Mouse (Mus musculus) Patski (cell line): Measurements from ENCODE around the gene Evpl. TPM values are rescaled to one million over a fixed set of nuclear protein-coding genes. Genes with fewer than 3 reads are reported as not detected.
"Not testable (repeated sequence)": the region's sequence is repeated elsewhere in the genome, so short reads cannot be mapped to it uniquely, and the experiment has no call there.

Source experiments
- ATAC-seq: fragments of 100-300 bp; one replicate; pipeline ENCODE4 v1.8.0; 2021
- CTCF ChIA-PET: fragments of 350-600 bp; sonication (Branson Sonifier 250); formaldehyde crosslinking; loops from one replicate; lab custom pipeline; 2022; ENCODE audit warnings: inconsistent platforms; lab: Charles Lee
- POLR2A ChIA-PET: fragments of 350-600 bp; sonication (Branson Sonifier 250); formaldehyde crosslinking; loops from one replicate; lab custom pipeline; 2022; ENCODE audit warnings: antibody characterized with exemption, inconsistent platforms; lab: Charles Lee
- DNase-seq: peaks from one replicate; pipeline ENCODE4 v3.0.0-alpha.2; 2011; ENCODE audit warnings: low read depth, low spot score
- H3K27me3 ChIP-seq: fragments of 371-371 bp; one replicate; pipeline ENCODE4 v1.5.1; 2021
- CTCF ChIP-seq: fragments of 100-300 bp; IDR thresholded peaks from one replicate; pipeline ENCODE4 v1.5.1; 2021
- in situ Hi-C: fragments of 300-500 bp; cut with MboI; formaldehyde crosslinking; loops from 3 replicates; pipeline ENCODE4 v1.11.1; 2018; ENCODE audit warnings: low pct_unique_long_range_greater_than_20kb, mixed read lengths
- polyA plus RNA-seq: library from polyadenylated mRNA; unstranded; gene quantifications from one replicate; pipeline ENCODE4 v1.2.3, GENCODE M21; 2021

The Evpl gene
- polyA plus RNA-seq = 0.05 TPM

DNA sequence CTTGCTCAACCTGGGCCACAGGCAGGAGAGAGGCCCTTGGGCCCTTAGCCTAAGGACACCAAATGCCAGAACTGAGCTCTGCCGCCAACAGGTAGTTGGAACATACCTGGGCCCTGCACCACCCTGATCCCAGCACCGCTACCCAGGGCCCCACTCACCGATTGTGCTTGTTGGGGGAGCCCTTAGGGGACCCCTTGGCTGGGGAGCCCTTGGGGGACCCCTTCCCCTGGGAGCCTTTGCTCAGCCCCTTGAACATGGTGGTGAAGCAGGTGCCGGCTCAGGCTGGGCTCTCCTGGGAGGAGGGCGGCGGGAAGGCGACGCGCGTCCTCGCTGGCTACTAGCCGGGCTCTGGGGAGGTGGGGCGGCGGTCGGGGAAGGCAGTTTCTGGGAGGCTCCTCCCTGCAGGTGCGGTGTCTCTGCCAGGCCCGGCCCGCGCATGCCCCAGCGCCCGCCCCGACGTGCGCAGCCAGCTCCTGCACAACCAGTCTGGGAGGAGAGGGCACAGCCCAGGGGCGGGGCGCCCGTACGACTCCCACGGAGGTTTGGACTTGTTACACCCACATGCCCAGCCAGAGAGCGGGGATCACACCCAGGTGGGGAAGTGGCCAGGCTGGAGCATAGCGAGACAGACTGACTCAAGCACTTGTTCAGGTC, at the start of gene Evpl:
TSS of gene Evpl (minus strand) at position 336 of the 654 bp plus-strand sequence.
- TF ChIP-seq CTCF = no peak
- DNase-seq (no peak), ATAC-seq (no peak)
- in situ Hi-C loops = no loop called here
- no peaks in the 10 kb centered on the region for H3K27me3 ChIP-seq
- POLR2A ChIA-PET = interaction anchor here (1.2 kb wide), 1 partner anchor 9 kb away, joined by 3 read pairs; no protein-coding TSS in a partner anchor
- CTCF ChIA-PET = interaction anchor here (3.2 kb wide), 1 partner anchor 29 kb away, joined by 9 read pairs; no protein-coding TSS in a partner anchor

DNA sequence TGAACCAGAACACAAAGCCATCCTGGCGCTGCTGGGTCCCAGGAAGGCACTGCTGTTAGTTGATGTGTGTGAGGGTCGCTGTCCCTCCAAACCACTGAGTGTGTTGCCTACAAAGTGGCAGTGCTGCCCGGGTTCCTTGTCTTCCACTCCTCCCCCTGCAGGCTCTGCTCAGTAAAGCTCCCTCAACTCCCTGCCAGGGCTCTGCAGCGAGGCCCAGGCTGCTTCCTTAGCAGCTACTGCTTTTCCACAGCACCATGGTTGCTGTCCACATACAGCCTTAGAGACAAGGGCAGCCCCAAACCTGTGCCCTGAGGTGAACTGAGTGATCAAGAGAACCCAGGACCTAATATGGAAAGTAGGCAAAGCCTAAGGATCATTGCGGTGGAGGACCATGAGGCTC, 49.5 kb upstream of the Evpl start:
- H3K27me3 ChIP-seq = peaks cover 7% of the 10 kb centered on the region
- ATAC-seq = no peak
- in situ Hi-C loops = no loop called here
- ChIA-PET POLR2A (no interaction called here), CTCF (interaction anchor here (1.2 to 1.4 kb wide), 2 partner anchors 60 to 61 kb away, joined by 3 to 4 read pairs; no protein-coding TSS in a partner anchor)
- TF ChIP-seq CTCF = no peak
- no peak for DNase-seq

DNA sequence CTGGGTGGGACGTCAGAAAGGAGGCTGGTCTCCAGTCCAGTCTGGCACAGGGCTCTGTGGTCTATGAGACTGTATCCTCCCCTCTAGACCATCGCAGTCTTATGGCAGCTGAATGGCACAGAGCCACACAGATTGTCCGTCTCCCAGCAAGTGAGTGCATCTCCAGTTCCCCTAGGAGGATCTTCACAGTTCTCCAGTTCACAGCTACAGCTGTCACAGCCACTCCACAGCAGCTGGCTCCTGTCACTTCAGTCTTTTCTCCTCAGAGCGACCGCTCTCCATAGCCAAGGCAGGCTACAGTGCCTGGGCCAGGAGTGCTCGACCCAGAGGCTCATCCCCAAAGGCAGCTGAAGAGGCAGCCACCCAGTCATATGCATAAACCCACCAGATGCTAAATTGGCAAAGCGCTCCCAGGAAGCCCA, 47.9 kb upstream of the Evpl start:
- TF ChIP-seq CTCF = no peak
- ChIA-PET POLR2A (interaction anchor here (1.1 kb wide), 1 partner anchor 21 kb away, joined by 3 read pairs; the partner anchor contains the start of gene Exoc7), CTCF (no interaction called here)
- in situ Hi-C loops = no loop called here
- peaks cover 16% of the 10 kb centered on the region for H3K27me3 ChIP-seq
- DNase-seq (no peak), ATAC-seq (no peak)

DNA sequence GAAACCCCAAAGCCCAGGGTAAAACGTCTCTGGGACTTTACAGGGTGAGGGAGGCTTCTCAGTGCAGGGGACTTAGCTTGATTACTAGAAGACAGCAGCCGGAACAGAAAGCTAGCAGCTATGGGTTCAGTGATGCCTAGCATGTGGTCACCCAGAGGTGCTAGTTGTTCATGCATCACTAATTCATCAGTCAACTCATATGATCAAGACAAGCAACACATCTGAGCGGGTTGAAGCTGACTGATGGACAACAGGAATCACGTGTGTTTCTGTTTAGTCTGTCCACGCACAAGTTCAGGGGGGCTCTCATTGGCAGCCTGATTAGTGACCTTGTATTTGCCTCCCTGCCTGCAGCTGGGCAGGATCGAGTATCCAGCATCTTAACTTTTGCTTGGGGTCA, 46.1 kb upstream of the Evpl start:
- TF ChIP-seq CTCF = no peak
- DNase-seq (no peak), ATAC-seq (no peak)
- in situ Hi-C loops = loop anchor here (5.0 kb wide), 1 partner anchor 62 kb away; no protein-coding TSS in a partner anchor
- H3K27me3 ChIP-seq = peaks cover 16% of the 10 kb centered on the region
- ChIA-PET POLR2A (interaction anchor here (1.2 to 1.4 kb wide), 2 partner anchors 9 to 11 kb away, joined by 3 to 6 read pairs; no protein-coding TSS in a partner anchor), CTCF (interaction anchor here (1.2 kb wide), 1 partner anchor 17 kb away, joined by 3 read pairs; no protein-coding TSS in a partner anchor)

DNA sequence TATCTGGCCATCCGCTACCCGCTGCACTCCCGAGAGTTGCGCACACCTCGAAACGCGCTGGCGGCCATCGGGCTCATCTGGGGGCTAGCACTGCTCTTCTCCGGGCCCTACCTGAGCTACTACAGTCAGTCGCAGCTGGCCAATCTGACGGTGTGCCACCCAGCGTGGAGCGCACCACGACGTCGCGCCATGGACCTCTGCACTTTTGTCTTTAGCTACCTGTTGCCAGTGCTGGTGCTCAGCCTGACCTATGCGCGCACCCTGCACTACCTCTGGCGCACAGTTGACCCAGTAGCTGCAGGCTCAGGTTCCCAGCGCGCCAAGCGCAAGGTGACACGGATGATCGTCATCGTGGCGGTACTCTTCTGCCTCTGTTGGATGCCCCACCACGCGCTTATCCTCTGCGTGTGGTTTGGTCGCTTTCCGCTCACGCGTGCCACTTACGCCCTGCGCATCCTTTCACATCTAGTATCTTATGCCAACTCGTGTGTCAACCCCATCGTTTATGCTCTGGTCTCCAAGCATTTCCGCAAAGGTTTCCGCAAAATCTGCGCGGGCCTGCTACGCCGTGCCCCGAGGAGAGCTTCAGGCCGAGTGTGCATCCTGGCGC, 45.1 kb upstream of the Evpl start:
- no peak for TF ChIP-seq CTCF
- CTCF ChIA-PET = interaction anchor here (1.2 to 1.5 kb wide), 2 partner anchors 11 to 16 kb away, joined by 3 to 8 read pairs; no protein-coding TSS in a partner anchor
- no peak for ATAC-seq
- in situ Hi-C loops = loop anchor here (5.0 kb wide), 1 partner anchor 61 kb away; no protein-coding TSS in a partner anchor
- H3K27me3 ChIP-seq = peaks cover 16% of the 10 kb centered on the region
- no peak for DNase-seq
- POLR2A ChIA-PET = interaction anchor here (0.5 to 1.4 kb wide), 4 partner anchors 8 to 59 kb away, joined by 3 to 6 read pairs (median 4); no protein-coding TSS in a partner anchor

DNA sequence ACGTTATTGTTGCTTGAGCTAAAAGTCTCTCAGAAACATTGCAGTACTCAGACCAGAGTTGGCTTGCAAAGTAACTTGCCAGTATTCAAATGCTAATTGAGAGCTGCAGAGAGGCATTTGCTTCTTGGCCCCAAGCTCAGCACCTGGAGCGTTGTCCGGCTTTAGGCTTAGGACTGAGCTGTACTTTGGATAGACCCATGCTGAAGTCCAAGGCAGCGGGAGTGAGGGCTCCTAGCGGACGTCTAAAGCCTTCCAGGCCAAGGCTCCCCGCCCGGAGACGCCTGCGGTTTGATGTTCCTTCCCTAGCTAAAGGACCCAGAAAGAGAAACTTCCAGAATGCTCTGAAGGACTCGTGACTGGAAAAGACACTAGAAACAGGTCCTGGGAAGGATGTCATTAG, 44.2 kb upstream of the Evpl start:
- in situ Hi-C loops = loop anchor here (5.0 kb wide), 1 partner anchor 60 kb away; no protein-coding TSS in a partner anchor
- no peak for ATAC-seq
- peaks cover 16% of the 10 kb centered on the region for H3K27me3 ChIP-seq
- DNase-seq = no peak
- ChIA-PET CTCF (interaction anchor here (0.6 to 1.5 kb wide), 2 partner anchors 12 to 16 kb away, joined by 3 to 8 read pairs; no protein-coding TSS in a partner anchor), POLR2A (interaction anchor here (1.4 kb wide), 1 partner anchor 9 kb away, joined by 3 read pairs; no protein-coding TSS in a partner anchor)
- no peak for TF ChIP-seq CTCF

DNA sequence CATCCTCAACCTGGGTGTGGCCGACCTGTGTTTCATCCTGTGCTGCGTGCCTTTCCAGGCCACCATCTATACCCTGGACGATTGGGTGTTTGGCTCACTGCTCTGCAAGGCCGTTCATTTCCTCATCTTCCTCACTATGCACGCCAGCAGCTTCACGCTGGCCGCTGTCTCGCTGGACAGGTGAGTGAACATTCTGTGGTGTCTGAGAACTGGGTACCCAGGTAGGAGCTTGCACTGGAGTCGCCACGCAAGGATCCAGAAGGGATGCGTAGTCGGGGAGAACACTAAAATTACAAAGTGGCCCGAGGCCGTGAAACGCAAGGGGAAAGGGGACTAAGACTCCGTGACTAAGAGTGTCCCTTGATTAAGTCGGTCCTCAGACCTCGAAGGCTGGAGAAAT, 43.8 kb upstream of the Evpl start:
- peaks cover 16% of the 10 kb centered on the region for H3K27me3 ChIP-seq
- no peak for DNase-seq
- CTCF ChIA-PET = interaction anchor here (0.6 to 1.5 kb wide), 2 partner anchors 13 to 17 kb away, joined by 3 to 8 read pairs; no protein-coding TSS in a partner anchor

DNA sequence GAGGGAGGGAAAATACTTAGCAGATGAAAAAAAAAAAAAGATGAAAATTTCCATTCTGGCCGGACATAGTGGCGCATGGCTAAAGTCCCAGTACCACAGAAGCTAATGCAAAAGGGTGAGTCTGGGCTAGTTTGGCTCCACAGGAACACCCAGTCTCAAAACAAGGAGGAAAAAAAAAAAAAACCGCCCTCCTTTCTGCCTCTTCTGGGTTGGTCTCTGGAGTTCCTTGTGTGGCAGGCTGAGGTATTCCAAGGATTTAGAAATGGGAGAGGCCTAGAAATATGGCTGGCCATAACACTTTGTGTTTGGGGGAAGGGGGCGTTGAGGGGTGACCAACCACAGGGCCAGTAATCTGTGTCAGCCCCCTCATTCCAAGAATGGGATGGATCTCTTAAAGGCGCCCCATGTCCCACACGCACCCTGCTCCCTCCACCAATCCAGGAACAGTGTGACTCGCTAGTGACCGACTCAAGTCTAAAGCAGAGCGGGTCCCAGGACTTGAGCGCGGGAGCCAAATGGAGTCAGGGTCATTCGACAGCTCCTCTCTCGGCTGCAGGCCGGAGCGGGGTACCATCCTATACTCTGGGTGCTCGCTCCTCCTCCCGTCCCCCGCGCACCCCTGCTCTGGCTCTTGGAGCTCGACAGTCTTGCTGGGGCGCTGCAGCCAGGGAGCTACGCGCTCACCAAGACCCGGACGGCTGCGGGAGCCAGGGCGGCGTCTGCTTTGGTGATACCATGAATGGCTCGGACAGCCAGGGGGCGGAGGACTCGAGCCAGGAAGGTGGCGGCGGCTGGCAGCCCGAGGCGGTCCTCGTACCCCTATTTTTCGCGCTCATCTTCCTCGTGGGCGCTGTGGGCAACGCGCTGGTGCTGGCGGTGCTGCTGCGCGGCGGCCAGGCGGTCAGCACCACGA, 43.1 kb upstream of the Evpl start, which contains the start of gene Galr2:
TSS of gene Galr2 (plus strand) at position 189 of the 913 bp plus-strand sequence.
- CTCF ChIA-PET = interaction anchor here (1.5 kb wide), 1 partner anchor 13 kb away, joined by 8 read pairs; no protein-coding TSS in a partner anchor
- no peak for ATAC-seq
- no peak for DNase-seq
- POLR2A ChIA-PET = no interaction called here
- H3K27me3 ChIP-seq = peaks cover 16% of the 10 kb centered on the region
- no peak for TF ChIP-seq CTCF
- in situ Hi-C loops = loop anchor here (5.0 kb wide), 1 partner anchor 59 kb away; no protein-coding TSS in a partner anchor

More for the DNA sequence above, 43.8 kb upstream of the Evpl start:
- TF ChIP-seq CTCF = no peak
- in situ Hi-C loops = loop anchor here (5.0 kb wide), 1 partner anchor 59 kb away; no protein-coding TSS in a partner anchor
- POLR2A ChIA-PET = interaction anchor here (1.4 kb wide), 1 partner anchor 9 kb away, joined by 3 read pairs; no protein-coding TSS in a partner anchor
- ATAC-seq = no peak

DNA sequence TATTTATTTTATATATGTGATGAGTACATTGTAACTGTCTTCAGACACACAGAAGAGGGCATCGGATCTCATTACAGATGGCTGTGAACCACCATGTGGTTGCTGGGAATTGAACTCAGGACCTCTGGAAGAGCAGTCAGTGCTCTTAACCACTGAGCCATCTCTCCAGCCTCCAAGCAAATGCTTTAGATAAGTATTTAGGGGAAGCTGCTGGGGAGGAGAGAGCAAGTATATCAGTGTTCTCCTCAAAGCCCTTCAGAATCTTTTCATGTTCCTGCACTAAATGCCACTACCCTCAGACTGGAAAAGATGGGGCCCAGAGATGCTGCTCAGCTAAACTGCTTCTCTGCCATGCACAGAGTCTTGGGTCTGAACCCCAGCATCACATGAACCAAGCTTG, 39.3 kb upstream of the Evpl start:
- DNase-seq, H3K27me3 ChIP-seq, ATAC-seq, in situ Hi-C loops, POLR2A ChIA-PET: not testable (repeated sequence)
- CTCF ChIA-PET = interaction anchor here (1.2 kb wide), 1 partner anchor 35 kb away, joined by 3 read pairs; no protein-coding TSS in a partner anchor
